Mouse (Mus musculus) limb, embryonic 13.5 days (tissue): Measurements from ENCODE around the gene Ivns1abp. TPM values are rescaled to one million over a fixed set of nuclear protein-coding genes. Genes with fewer than 3 reads are reported as not detected.
A peak's percentile ranks its signal among the peaks of the same experiment; 100 is the strongest.
"Not testable (repeated sequence)": the region's sequence is repeated elsewhere in the genome, so short reads cannot be mapped to it uniquely, and the experiment has no call there.

Experiments
- ATAC-seq: fragments of 200-750 bp; cut with Nextera tagmentation; 2 replicates; pipeline ENCODE4 v1.8.0; 2017; ENCODE audit warnings: low read depth, moderate number of reproducible peaks, moderate TSS enrichment; ENCODE audit not compliant: low FRiP score
- H3K27ac ChIP-seq: fragments of 300-500 bp; sonication (generic); 2 replicates; pipeline ENCODE4 v1.5.1; 2015; ENCODE audit warnings: inconsistent platforms, mild to moderate bottlenecking, moderate library complexity
- H3K27me3 ChIP-seq: fragments of 300-500 bp; sonication (generic); 2 replicates; pipeline ENCODE4 v1.6.1; 2015; ENCODE audit warnings: mild to moderate bottlenecking, inconsistent platforms
- H3K36me3 ChIP-seq: fragments of 300-500 bp; sonication (generic); 2 replicates; pipeline ENCODE4 v1.6.1; 2015; ENCODE audit warnings: inconsistent platforms, mild to moderate bottlenecking, moderate library complexity
- H3K4me1 ChIP-seq: fragments of 300-500 bp; sonication (generic); 2 replicates; pipeline ENCODE4 v1.6.1; 2015; ENCODE audit warnings: inconsistent platforms
- H3K4me2 ChIP-seq: fragments of 300-500 bp; sonication (generic); replicated peaks from 2 replicates; pipeline ENCODE4 v1.6.1; 2015; ENCODE audit warnings: inconsistent platforms, mild to moderate bottlenecking, moderate library complexity
- H3K4me3 ChIP-seq: fragments of 300-500 bp; sonication (generic); 2 replicates; pipeline ENCODE4 v1.5.1; 2015; ENCODE audit warnings: moderate library complexity, mild to moderate bottlenecking, inconsistent platforms
- H3K9ac ChIP-seq: fragments of 300-500 bp; sonication (generic); 2 replicates; pipeline ENCODE4 v1.6.1; 2015; ENCODE audit warnings: mild to moderate bottlenecking, inconsistent platforms
- H3K9me3 ChIP-seq: fragments of 300-500 bp; sonication (generic); 2 replicates; pipeline ENCODE4 v1.6.1; 2016; ENCODE audit warnings: inconsistent platforms
- WGBS: fragments of 180-500 bp; shearing (Covaris S2); methylation state at CpG from one replicate; pipeline ENCODE4 v1.1.7; 2015; 5-methylcytosine and 5-hydroxymethylcytosine counted together
- polyA plus RNA-seq: library from polyadenylated mRNA; unstranded; fragments of >200 nt; fragmentation: Nextera tagmentation; extraction: Ambion mirVana; gene quantifications from 2 replicates; pipeline ENCODE4 v1.2.1, GENCODE M21; 2015

Ivns1abp gene
- polyA plus RNA-seq, 1 experiment from 2014 or later = 300 TPM

DNA sequence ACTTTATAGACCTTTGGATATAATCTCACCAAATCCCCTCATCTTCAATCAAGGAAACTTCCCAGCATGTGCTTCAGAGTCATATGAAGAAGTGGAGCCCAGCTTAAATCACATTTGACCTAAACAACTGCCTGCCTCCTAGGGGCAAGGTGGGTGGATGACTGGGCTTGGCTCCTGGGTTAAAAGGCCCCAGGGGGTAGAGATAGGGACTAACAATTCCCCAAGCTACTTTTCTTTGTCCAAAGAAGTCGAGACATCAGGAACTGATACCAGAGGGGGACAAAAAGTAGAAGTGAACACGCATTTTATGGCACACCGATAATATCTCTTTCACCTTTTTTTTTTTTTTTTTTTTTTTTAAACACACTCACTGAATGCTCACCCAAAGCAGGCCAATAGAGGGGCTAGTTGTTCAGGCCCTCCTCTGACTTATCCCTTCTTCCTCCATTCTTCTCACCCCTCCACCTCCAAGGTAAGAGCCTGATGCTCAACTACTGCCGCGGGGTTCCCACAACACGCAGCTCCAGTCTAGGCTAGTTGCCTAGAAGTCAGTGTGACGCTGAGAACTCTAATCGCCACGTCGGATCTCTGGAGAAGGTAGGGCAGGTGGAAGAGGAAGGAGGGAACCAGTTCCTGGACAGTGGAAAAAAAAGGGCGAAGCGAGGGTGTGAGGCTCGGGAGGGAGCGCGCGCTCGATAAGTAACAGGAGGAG lies 550 bp upstream of the Ivns1abp start:
- no peak; the same call in 1 of the 2 replicates for ATAC-seq
- peak overlapping the region; percentile 88 for H3K4me3 ChIP-seq
- H3K9me3 ChIP-seq = no peaks in the 10 kb centered on the region
- peaks cover 33% of the 10 kb centered on the region for H3K4me1 ChIP-seq
- WGBS = 3% methylated on average over 17 of the region's 17 CpGs
- H3K4me2 ChIP-seq = peak overlapping the region; percentile 72
- no peaks in the 10 kb centered on the region for H3K36me3 ChIP-seq
- H3K9ac ChIP-seq = peak overlapping the region; percentile 61
- H3K27ac ChIP-seq = peak overlapping the region; percentile 92; the same call in 1 of the 2 replicates
- H3K27me3 ChIP-seq = no peaks in the 10 kb centered on the region

DNA sequence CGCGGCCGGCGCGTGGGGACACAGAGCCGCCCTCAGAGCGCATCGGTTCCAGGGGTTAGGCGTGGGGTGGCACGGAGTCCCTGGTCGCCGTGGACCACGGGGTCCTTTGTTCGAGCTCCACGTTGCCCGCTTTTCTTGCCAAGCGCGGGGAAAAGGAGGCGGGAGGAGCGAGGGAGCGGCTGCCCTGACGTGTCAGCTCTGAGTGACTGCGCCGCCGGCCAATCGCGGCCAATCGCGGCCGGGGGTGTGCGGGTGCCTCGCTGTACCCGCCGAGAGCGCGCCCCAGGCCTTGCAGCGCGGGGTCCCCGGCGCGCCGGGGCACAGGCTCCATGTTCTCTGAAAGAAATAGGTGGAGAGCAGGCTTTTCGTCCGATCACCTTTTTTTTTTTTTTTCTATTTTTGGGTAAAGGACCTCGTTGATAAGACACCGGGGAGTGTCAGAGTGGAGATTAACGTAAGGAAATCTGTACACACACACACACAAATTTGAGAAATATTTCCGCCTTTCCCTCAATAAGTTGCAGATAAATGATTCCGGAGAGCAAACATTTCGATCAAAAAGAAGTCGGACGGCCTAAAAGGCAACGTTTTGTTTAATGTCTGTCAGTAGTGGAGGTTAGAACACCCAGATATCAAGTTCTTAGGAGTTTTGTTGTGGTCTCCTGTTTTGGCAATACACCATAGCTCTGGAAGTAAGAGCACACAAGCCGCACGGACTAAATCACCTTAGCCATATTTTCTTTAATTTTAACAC lies 1.0 kb downstream of the Ivns1abp start:
- WGBS = under 1% methylated on average over 53 of the region's 55 CpGs
- Histone ChIP-seq H3K4me3 (peak overlapping the region; percentile 88), H3K36me3 (peaks cover 3% of the 10 kb centered on the region; the same call in 1 of the 2 replicates), H3K27me3 (no peaks in the 10 kb centered on the region), H3K9me3 (no peaks in the 10 kb centered on the region), H3K27ac (peak overlapping the region; percentile 92), H3K9ac (peak overlapping the region; percentile 95), H3K4me1 (peaks cover 38% of the 10 kb centered on the region), H3K4me2 (peak overlapping the region; percentile 72)
- peak; percentile 82 for ATAC-seq

DNA sequence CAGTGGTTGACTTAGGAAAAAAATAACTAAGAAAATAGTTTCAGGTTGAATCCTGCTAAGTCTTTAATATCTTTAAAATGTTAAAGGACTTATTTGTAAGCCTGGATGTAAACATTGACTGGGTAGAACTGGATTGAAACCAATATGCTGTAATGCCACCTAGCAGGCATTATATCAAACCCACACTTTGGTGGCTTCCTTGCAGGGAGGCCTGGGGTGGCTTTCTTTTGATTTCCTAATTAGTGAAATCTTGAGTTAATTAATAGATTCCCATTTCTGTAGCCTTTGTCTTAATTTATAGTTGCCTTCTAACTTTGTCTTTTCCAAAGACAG lies 1.6 kb downstream of the Ivns1abp start:
- peak overlapping the region; percentile 72 for H3K4me2 ChIP-seq
- peak overlapping the region; percentile 88 for H3K4me3 ChIP-seq
- ATAC-seq = no peak
- H3K9ac ChIP-seq = peak overlapping the region; percentile 95
- H3K4me1 ChIP-seq = peaks cover 38% of the 10 kb centered on the region
- peaks cover 8% of the 10 kb centered on the region; the same call in 1 of the 2 replicates for H3K36me3 ChIP-seq
- no peaks in the 10 kb centered on the region for H3K27me3 ChIP-seq
- H3K27ac ChIP-seq = no peak overlapping the region
- no peaks in the 10 kb centered on the region for H3K9me3 ChIP-seq

DNA sequence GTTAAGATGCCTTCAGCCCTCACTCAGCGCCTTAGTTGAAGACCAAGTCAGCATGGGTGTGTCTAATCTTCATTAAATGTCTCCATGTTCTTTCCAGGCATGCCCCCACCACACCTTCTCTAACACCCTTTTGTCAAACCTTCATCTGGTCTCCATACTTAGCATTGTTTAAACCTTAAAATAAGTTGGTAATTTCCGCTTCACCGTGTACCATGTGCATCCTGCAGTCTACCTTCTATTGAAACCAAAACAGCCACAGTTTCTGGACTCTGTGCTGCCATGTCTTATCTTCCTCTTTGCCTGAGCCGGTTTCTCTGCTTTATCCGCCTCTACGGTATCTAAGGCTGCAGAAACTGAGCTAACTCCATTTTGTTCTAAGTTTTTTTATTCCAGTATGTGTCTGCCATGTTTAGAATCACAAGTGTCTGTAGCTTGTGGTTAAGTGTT lies 2.4 kb downstream of the Ivns1abp start:
- H3K27ac ChIP-seq = no peak overlapping the region

DNA sequence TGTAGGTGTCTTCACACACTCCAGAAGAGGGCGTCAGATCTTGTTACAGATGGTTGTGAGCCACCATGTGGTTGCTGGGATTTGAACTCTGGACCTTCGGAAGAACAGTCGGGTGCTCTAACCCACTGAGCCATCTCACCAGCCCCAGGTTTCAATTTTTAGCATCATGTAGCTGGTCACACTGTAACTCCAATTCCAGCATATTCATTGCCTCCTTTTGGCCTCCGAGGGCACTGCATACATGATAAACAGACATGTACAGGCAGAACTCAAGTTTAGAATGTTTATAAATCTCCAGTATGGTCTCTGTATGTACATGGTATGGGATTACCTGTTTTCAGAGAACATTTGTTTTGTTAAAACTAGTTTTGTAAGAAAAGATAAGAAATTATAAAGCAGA lies 4.0 kb downstream of the Ivns1abp start:
- not testable (repeated sequence) for H3K4me2 ChIP-seq
- WGBS = 74% methylated on average over 4 of the region's 4 CpGs

More for the DNA sequence above, 2.4 kb downstream of the Ivns1abp start:
- WGBS = 57% methylated on average over 6 of the region's 6 CpGs
- Histone ChIP-seq H3K9me3 (no peaks in the 10 kb centered on the region), H3K4me2 (peak overlapping the region; percentile 72), H3K36me3 (peaks cover 17% of the 10 kb centered on the region), H3K4me3 (peak overlapping the region; percentile 88), H3K9ac (0 out of 2 replicates have a peak overlapping the region, but pooled peaks have one; percentile 95), H3K4me1 (peaks cover 36% of the 10 kb centered on the region), H3K27me3 (no peaks in the 10 kb centered on the region)
- ATAC-seq = no peak

DNA sequence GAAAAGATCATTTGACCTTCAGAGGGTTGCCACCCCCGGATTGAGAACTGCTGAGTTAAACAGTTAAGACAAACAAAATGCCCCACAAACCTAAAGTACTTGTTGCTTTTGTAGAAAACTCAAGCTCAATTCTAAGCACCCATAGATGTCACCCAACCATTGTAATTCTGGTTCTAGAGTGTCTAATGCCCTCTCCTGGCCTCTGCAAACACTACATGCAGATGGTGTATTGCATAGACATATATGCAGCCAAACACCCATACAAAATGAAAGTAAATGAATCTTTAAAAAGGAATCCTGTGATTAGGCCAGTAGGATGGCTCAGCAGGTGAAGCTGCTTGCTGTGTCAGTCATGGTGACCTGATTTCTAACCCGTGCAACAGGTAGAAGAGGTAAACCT lies 8.6 kb downstream of the Ivns1abp start:
- H3K4me2 ChIP-seq = no peak overlapping the region
- no peak overlapping the region for H3K27ac ChIP-seq
- no peak overlapping the region for H3K4me3 ChIP-seq
- H3K9me3 ChIP-seq = no peaks in the 10 kb centered on the region
- no peak for ATAC-seq
- H3K9ac ChIP-seq = no peak overlapping the region
- H3K4me1 ChIP-seq = peaks cover 7% of the 10 kb centered on the region
- H3K36me3 ChIP-seq = peaks cover 74% of the 10 kb centered on the region
- H3K27me3 ChIP-seq = no peaks in the 10 kb centered on the region
- 87% methylated on average over 2 of the region's 2 CpGs for WGBS

More for the DNA sequence above, 4.0 kb downstream of the Ivns1abp start:
- not testable (repeated sequence) for H3K27ac ChIP-seq, H3K9me3 ChIP-seq, H3K27me3 ChIP-seq, H3K4me3 ChIP-seq, ATAC-seq, H3K9ac ChIP-seq
- peaks cover 27% of the 10 kb centered on the region for H3K4me1 ChIP-seq
- H3K36me3 ChIP-seq = peaks cover 33% of the 10 kb centered on the region

DNA sequence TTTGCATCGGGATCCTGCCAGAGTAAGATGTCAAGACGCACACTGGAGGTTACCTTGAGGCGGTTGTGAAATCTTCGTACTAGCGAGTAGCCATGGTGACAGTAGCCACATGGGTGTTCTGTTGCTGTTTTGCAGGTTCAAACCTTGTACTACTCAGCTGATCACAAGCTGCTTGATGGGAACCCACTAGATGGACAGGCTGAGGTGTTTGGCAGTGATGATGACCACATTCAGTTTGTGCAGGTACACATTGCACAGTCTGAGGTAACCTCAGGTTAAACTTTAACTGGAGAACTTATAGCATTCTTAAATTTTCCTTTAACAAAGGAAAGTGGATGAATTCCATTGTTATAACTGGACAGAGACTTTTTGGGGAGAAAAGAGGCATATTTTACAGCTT lies 11.7 kb downstream of the Ivns1abp start:
- no peak overlapping the region for H3K27ac ChIP-seq
- no peak overlapping the region for H3K9ac ChIP-seq
- H3K4me2 ChIP-seq = no peak overlapping the region
- no peak for ATAC-seq
- H3K36me3 ChIP-seq = peaks cover 95% of the 10 kb centered on the region
- no peak overlapping the region for H3K4me3 ChIP-seq
- H3K27me3 ChIP-seq = no peaks in the 10 kb centered on the region
- WGBS = 95% methylated on average over 5 of the region's 5 CpGs
- H3K9me3 ChIP-seq = no peaks in the 10 kb centered on the region
- no peaks in the 10 kb centered on the region for H3K4me1 ChIP-seq

DNA sequence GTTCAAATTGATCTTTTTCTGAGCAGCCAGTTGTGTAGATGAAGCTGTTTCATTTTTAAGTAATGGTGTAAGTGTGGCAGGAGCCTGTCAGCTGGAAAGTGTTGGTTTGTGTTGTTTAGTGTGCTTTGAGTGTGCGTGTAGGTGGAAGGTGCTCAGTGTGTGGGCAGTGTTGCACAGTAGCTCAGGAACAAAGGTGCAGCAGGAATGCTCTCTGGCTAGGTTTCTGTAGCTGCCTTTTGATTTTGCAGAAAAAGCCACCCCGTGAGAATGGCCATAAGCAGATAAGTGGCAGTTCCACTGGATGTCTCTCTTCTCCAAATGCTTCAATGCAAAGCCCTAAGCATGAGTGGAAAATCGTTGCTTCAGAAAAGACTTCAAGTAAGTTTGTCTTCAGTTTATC lies 15.1 kb downstream of the Ivns1abp start:
- ATAC-seq = no peak
- Histone ChIP-seq H3K9ac (no peak overlapping the region), H3K4me1 (no peaks in the 10 kb centered on the region), H3K4me2 (no peak overlapping the region), H3K27ac (no peak overlapping the region), H3K9me3 (no peaks in the 10 kb centered on the region), H3K4me3 (no peak overlapping the region), H3K27me3 (no peaks in the 10 kb centered on the region), H3K36me3 (peaks cover 93% of the 10 kb centered on the region)
- WGBS = 95% methylated on average over 3 of the region's 3 CpGs

DNA sequence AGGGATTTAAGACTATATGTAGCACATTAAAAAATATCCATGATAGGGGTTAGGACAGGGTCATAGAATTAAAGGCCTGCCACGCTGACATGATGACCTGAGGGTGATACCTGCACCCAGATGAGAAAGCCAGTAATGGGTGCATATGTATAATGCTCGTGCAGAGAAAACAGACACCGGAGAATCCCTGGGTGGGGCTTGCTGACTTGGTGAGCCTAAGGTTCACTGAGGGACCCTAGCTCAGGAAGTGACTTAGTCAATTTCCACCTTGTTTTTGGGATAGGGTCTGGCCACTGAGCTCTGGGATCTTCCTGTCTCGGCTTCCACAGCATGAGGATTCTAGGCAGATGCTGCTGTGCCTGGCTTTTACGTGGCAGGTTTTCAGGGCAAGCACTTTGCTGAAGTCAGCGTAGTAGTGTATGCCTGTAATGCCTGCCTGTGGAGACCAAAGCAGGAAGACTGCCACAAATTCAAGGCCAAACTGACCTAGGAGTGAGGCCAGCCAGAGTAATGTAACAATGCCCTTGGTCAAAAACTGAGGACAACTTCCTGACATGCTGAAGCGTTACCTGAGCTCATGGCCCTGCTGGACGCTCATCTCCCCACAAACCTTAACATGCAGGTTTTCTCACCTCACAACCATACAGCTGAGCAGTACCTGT lies 22.8 kb downstream of the Ivns1abp start:
- no peak overlapping the region for H3K4me2 ChIP-seq
- H3K4me1 ChIP-seq = no peaks in the 10 kb centered on the region
- H3K9me3 ChIP-seq = no peaks in the 10 kb centered on the region
- H3K27me3 ChIP-seq = no peaks in the 10 kb centered on the region
- peaks cover 88% of the 10 kb centered on the region for H3K36me3 ChIP-seq
- H3K4me3 ChIP-seq = no peak overlapping the region
- WGBS = 86% methylated on average over 8 of the region's 8 CpGs
- H3K9ac ChIP-seq = no peak overlapping the region
- no peak for ATAC-seq
- no peak overlapping the region for H3K27ac ChIP-seq

DNA sequence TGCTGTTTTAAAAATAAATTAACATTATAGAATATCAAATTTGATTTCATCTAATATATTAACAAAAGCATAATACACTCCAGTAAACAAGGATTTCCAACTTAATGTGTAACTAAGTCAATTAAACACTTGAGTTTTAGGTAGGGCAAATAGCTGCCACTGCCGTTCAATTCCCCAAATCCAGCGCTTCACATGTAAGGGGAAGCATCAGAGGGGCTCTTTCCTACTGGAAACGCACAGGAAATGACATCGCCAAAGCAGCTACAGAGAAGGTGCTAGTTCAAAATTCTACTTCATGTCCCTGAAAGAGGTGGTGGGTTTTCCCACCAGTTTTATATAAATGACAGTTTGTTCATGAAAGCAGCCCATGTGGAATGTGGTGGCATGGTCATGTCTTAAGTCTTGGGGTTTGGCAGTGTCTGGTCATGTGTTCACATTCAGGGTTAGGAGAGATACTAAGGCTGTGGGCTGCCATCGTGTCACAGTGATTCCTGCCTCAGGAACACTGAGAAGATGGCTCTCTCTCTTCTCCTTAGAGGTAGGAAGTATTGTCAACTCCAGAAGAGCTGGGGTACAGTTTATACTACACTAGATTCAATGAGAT lies 23.5 kb downstream of the Ivns1abp start:
- Histone ChIP-seq H3K9me3 (no peaks in the 10 kb centered on the region), H3K27me3 (no peaks in the 10 kb centered on the region), H3K27ac (no peak overlapping the region), H3K4me1 (no peaks in the 10 kb centered on the region), H3K9ac (no peak overlapping the region), H3K36me3 (peaks cover 81% of the 10 kb centered on the region), H3K4me3 (no peak overlapping the region), H3K4me2 (no peak overlapping the region)
- 90% methylated on average over 5 of the region's 5 CpGs for WGBS
- ATAC-seq = no peak

DNA sequence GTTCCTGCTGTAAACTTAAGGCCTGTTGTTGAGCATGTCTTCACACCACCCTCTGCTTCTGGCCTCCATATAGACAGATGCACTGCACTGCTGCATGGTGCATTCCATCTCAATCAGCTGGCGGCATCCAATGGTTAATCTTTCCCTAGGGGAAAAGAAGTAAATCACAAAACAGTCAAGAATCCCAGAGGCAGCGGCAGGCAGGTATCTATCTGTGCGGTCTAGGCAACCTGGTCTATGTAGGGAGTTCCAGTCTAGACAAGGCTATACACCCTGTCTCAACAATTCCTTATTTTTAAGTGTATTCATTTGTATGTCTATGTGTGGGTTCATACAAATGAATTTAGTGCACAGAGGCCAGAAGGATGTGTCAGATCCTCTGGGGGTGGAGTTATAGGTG lies 24.2 kb downstream of the Ivns1abp start:
- H3K9me3 ChIP-seq = no peaks in the 10 kb centered on the region
- no peak overlapping the region for H3K9ac ChIP-seq
- no peaks in the 10 kb centered on the region for H3K27me3 ChIP-seq
- H3K27ac ChIP-seq = no peak overlapping the region
- H3K4me3 ChIP-seq = no peak overlapping the region
- H3K4me1 ChIP-seq = no peaks in the 10 kb centered on the region
- peaks cover 74% of the 10 kb centered on the region for H3K36me3 ChIP-seq
- 87% methylated on average over 3 of the region's 3 CpGs for WGBS
- no peak overlapping the region for H3K4me2 ChIP-seq
- ATAC-seq = no peak

DNA sequence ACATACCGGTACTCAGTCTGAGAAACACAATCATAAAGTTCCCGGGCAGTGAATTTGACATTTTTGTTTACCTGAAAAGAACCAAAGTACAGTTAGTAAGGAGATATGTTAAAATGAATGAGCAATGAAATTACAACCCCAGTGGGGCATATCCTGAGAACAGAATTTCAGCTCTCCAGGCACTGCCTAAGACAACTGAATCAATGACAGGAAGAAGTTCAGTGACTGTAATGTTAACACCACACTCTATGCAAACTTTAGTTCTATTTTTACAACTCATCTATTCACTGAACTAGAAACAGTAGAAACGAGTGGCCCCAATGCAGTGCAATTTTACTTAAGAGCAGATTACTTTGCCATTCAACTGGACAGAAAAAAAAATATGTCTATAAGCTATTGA lies 26.3 kb downstream of the Ivns1abp start:
- no peak overlapping the region for H3K4me3 ChIP-seq
- no peaks in the 10 kb centered on the region for H3K4me1 ChIP-seq
- no peak overlapping the region for H3K4me2 ChIP-seq
- H3K36me3 ChIP-seq = peaks cover 56% of the 10 kb centered on the region
- no peaks in the 10 kb centered on the region for H3K9me3 ChIP-seq
- H3K27ac ChIP-seq = no peak overlapping the region
- H3K9ac ChIP-seq = no peak overlapping the region
- WGBS = 83% methylated on average over 3 of the region's 3 CpGs
- H3K27me3 ChIP-seq = no peaks in the 10 kb centered on the region
- no peak for ATAC-seq
